22 mouse cellular contexts compared by ENCODE assay signal in genomic region chr19:59650611-59651329, GRCm38 (mm10).
DNase-seq lines count a peak whose midpoint lies in the region; ATAC-seq and TF ChIP-seq lines count a peak whose summit lies in the region.
"Had no signal": no experiment of that assay in that cellular context is flagged by ENCODE, and none has a peak within 500 bp of the region (broad histone marks: within the 10 kb centered on the region; RNA-seq: fewer than 3 reads in every experiment).

No protein-coding gene starts in this region.

- DNase-seq in frontal cortex, postnatal 10 days (ENCODE audit: low spot score in 2 of 2): no peak
- no peak for DNase-seq in midbrain, postnatal 0 days (ENCODE audit: low spot score)
- peak; percentile 28 for DNase-seq in brain, embryonic 14.5 days (ENCODE audit: low read depth)
- DNase-seq in telencephalon, adult 2 months (ENCODE audit: low read depth, low spot score): peak; percentile 23
- no peak for DNase-seq in limb, embryonic 10.5 days (ENCODE audit: low spot score)
- DNase-seq: adrenal gland, adult 8-10 months; cerebellum, adult 9-11 months; gastrocnemius, postnatal 14 days; heart, adult 2 months; heart, postnatal 4 days; kidney, adult 11 months; kidney, postnatal 10 days; thymus, postnatal 25 days had no signal

- H3K9ac ChIP-seq in midbrain, embryonic 13.5 days (replicated peaks): no peak overlapping the region
- H3K9ac ChIP-seq in midbrain, postnatal 0 days (replicated peaks; ENCODE audit: low read length, poor library complexity, severe bottlenecking): no peak overlapping the region
- H3K9ac ChIP-seq: embryonic facial prominence, embryonic 12.5 days; liver, embryonic 14.5 days; lung, embryonic 15.5 days; neural tube, embryonic 13.5 days had no signal

- no peaks in the 10 kb centered on the region for H3K27me3 ChIP-seq in midbrain, embryonic 13.5 days
- H3K27me3 ChIP-seq in midbrain, postnatal 0 days (ENCODE audit: insufficient read depth, low read length): no peaks in the 10 kb centered on the region
- peaks cover 44% of the 10 kb centered on the region for H3K27me3 ChIP-seq in limb, embryonic 10.5 days (ENCODE audit: low read depth, poor library complexity, severe bottlenecking)
- H3K27me3 ChIP-seq: embryonic facial prominence, embryonic 12.5 days; lung, embryonic 15.5 days; neural tube, embryonic 13.5 days had no signal

- ATAC-seq in frontal cortex, adult (ENCODE audit: low TSS enrichment): peak; percentile 92
- 0 out of 2 replicates have a peak, but pooled peaks have one; percentile 18 for ATAC-seq in midbrain, embryonic 13.5 days
- no peak for ATAC-seq in midbrain, postnatal 0 days (ENCODE audit: low FRiP score)
- ATAC-seq: hindbrain, embryonic 16.5 days had no signal

- H3K4me1 ChIP-seq in midbrain, embryonic 13.5 days (replicated peaks): peaks cover 23% of the 10 kb centered on the region
- no peaks in the 10 kb centered on the region for H3K4me1 ChIP-seq in midbrain, postnatal 0 days (ENCODE audit: insufficient read depth, low read length)
- peaks cover 16% of the 10 kb centered on the region for H3K4me1 ChIP-seq in limb, embryonic 10.5 days
- H3K4me1 ChIP-seq: embryonic facial prominence, embryonic 12.5 days; lung, embryonic 15.5 days had no signal

- no peaks in the 10 kb centered on the region for H3K9me3 ChIP-seq in midbrain, embryonic 13.5 days
- H3K9me3 ChIP-seq in midbrain, postnatal 0 days (ENCODE audit: low read length): no peaks in the 10 kb centered on the region
- H3K9me3 ChIP-seq in limb, embryonic 10.5 days (replicated peaks): no peaks in the 10 kb centered on the region
- H3K9me3 ChIP-seq: embryonic facial prominence, embryonic 12.5 days; lung, embryonic 15.5 days; midbrain, embryonic 10.5 days; neural tube, embryonic 13.5 days had no signal

- no peak overlapping the region for H3K4me3 ChIP-seq in midbrain, embryonic 13.5 days (replicated peaks)
- no peak overlapping the region for H3K4me3 ChIP-seq in midbrain, postnatal 0 days (ENCODE audit: low read depth, low read length)
- H3K4me3 ChIP-seq in limb, embryonic 10.5 days: no peak overlapping the region
- H3K4me3 ChIP-seq: embryonic facial prominence, embryonic 12.5 days; heart, adult 2 months; lung, embryonic 15.5 days; midbrain, embryonic 10.5 days; neural tube, embryonic 13.5 days had no signal

- no peaks in the 10 kb centered on the region for H3K36me3 ChIP-seq in midbrain, embryonic 13.5 days
- H3K36me3 ChIP-seq in midbrain, postnatal 0 days (ENCODE audit: insufficient read depth, low read length): no peaks in the 10 kb centered on the region
- H3K36me3 ChIP-seq in limb, embryonic 10.5 days: no peaks in the 10 kb centered on the region
- H3K36me3 ChIP-seq: embryonic facial prominence, embryonic 12.5 days; lung, embryonic 15.5 days; midbrain, embryonic 10.5 days; neural tube, embryonic 13.5 days had no signal

- TF ChIP-seq POLR2A in brain, embryonic 14.5 days (IDR thresholded peaks at IDR 0.05; ENCODE audit: borderline replicate concordance, extremely low read depth, insufficient read depth, insufficient read length, poor library complexity, severe bottlenecking): no peak

- 75% methylated on average over 10 of the region's 10 CpGs for WGBS in midbrain, embryonic 13.5 days
- 61% methylated on average over 10 of the region's 10 CpGs for WGBS in midbrain, postnatal 0 days
- WGBS in limb, embryonic 10.5 days: 76% methylated on average over 10 of the region's 10 CpGs

- H3K4me2 ChIP-seq in midbrain, embryonic 13.5 days (replicated peaks): no peak overlapping the region
- no peak overlapping the region for H3K4me2 ChIP-seq in midbrain, postnatal 0 days (ENCODE audit: low read depth, low read length, poor library complexity, severe bottlenecking)
- H3K4me2 ChIP-seq: embryonic facial prominence, embryonic 12.5 days; lung, embryonic 15.5 days; neural tube, embryonic 13.5 days had no signal

- peak overlapping the region; percentile 47; the same call in 1 of the 2 replicates for H3K27ac ChIP-seq in midbrain, embryonic 13.5 days
- H3K27ac ChIP-seq in midbrain, postnatal 0 days (ENCODE audit: low read depth, low read length): no peak overlapping the region
- H3K27ac ChIP-seq in limb, embryonic 10.5 days: no peak overlapping the region
- H3K27ac ChIP-seq: embryonic facial prominence, embryonic 12.5 days; heart, adult 2 months; liver, embryonic 14.5 days; lung, embryonic 15.5 days; macrophage; midbrain, embryonic 10.5 days; neural tube, embryonic 13.5 days had no signal

- TF ChIP-seq CTCF in midbrain, postnatal 0 days (IDR thresholded peaks at IDR 0.05): no peak
- no peak for TF ChIP-seq CTCF in brain, embryonic 14.5 days (IDR thresholded peaks at IDR 0.05; ENCODE audit: borderline replicate concordance, extremely low read depth, insufficient read depth, insufficient read length)

Comparison
In these comparisons a context has a peak if more than half of its experiments do, and no peak if none do; other contexts are left out.
1. DNase-seq: peak in brain, embryonic 14.5 days (single experiment) and telencephalon, adult 2 months (single experiment); none in frontal cortex, postnatal 10 days (0 of 2), midbrain, postnatal 0 days (single experiment) and limb, embryonic 10.5 days (single experiment).